Mouse (Mus musculus) ovary, postnatal 14 days (tissue): ENCODE results near the gene Ifitm7.
"Not testable (repeated sequence)": the region's sequence is repeated elsewhere in the genome, so short reads cannot be mapped to it uniquely, and the experiment has no call there.

Source experiments
- DNase-seq: peaks from one replicate; pipeline ENCODE4 v3.0.0; 2022; ENCODE audit warnings: low spot score

The Ifitm7 gene

GRCm38 (mm10) chr16:13977026-13977425 is 9.7 kb downstream of the Ifitm7 start:
- DNase-seq = not testable (repeated sequence)

GRCm38 (mm10) chr16:13976358-13976896 is 10.3 kb downstream of the Ifitm7 start:
- DNase-seq = not testable (repeated sequence)

- DNase-seq = no peak
Observed at GRCm38 (mm10) chr16:13972051-13972450, 14.6 kb downstream of the Ifitm7 start.

GRCm38 (mm10) chr16:13969096-13969495 is 17.6 kb downstream of the Ifitm7 start:
- DNase-seq = no peak

- DNase-seq = no peak
Observed at GRCm38 (mm10) chr16:13962053-13962452, 24.6 kb downstream of the Ifitm7 start.

- no peak for DNase-seq
Observed at GRCm38 (mm10) chr16:13951245-13951644, 35.4 kb downstream of the Ifitm7 start.

GRCm38 (mm10) chr16:13946306-13946705 is 40.4 kb downstream of the Ifitm7 start:
- no peak for DNase-seq

- no peak for DNase-seq
Observed at GRCm38 (mm10) chr16:13945153-13945552, 41.5 kb downstream of the Ifitm7 start.

GRCm38 (mm10) chr16:13944752-13945151 is 41.9 kb downstream of the Ifitm7 start:
- DNase-seq = no peak

GRCm38 (mm10) chr16:13944178-13944577 is 42.5 kb downstream of the Ifitm7 start:
- DNase-seq = no peak

- DNase-seq = no peak
Observed at GRCm38 (mm10) chr16:13940847-13941395, 45.8 kb downstream of the Ifitm7 start.

- peak; percentile 25 for DNase-seq
Observed at GRCm38 (mm10) chr16:13940139-13940846, 46.4 kb downstream of the Ifitm7 start.
